ENCODE assay signal across 8 mouse cellular contexts in the genomic region with DNA sequence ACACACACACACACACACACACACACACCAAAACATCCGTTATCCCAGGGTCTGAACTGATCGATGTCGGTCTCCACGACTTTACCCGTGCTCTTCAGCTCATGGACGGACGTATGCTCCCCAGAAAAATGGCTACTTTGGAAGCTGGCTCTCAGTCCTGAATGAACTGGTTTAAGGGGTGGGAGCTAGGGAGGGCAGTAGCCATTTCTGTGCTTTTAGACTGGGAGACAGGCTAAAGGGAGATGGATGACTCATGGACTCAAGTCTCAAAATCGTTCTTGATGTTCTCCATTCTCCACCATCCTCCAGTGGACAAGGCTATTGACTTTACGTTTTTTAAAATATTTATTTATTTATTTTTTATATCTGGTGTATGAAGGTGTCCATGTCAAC. TPM values are rescaled to one million over a fixed set of nuclear protein-coding genes. Genes with fewer than 3 reads are reported as not detected.
DNase-seq lines count a peak whose midpoint lies in the region; ATAC-seq and TF ChIP-seq lines count a peak whose summit lies in the region.

No protein-coding gene starts in this region.

- H3K27me3 ChIP-seq in lung, embryonic 16.5 days (ENCODE audit: control insufficient read depth, insufficient read depth, low read depth, low read length) = peaks cover 57% of the 10 kb centered on the region
- peaks cover 80% of the 10 kb centered on the region for H3K27me3 ChIP-seq in embryonic facial prominence, embryonic 13.5 days
- peaks cover 33% of the 10 kb centered on the region for H3K27me3 ChIP-seq in intestine, embryonic 15.5 days (replicated peaks)

- H3K36me3 ChIP-seq in lung, embryonic 16.5 days (ENCODE audit: control insufficient read depth, insufficient read depth, low read length) = no peaks in the 10 kb centered on the region
- no peaks in the 10 kb centered on the region for H3K36me3 ChIP-seq in embryonic facial prominence, embryonic 13.5 days
- no peaks in the 10 kb centered on the region for H3K36me3 ChIP-seq in intestine, embryonic 15.5 days

- peak overlapping the region; percentile 65 for H3K4me3 ChIP-seq in lung, embryonic 16.5 days (ENCODE audit: low read length)
- peak overlapping the region; percentile 60 for H3K4me3 ChIP-seq in embryonic facial prominence, embryonic 13.5 days
- H3K4me3 ChIP-seq in intestine, embryonic 15.5 days (replicated peaks) = peak overlapping the region; percentile 66
- peak overlapping the region; percentile 78 for H3K4me3 ChIP-seq in olfactory bulb, adult 2 months (ENCODE audit: insufficient read depth, low read depth, low read length)

- H3K4me2 ChIP-seq in lung, embryonic 16.5 days (ENCODE audit: low read depth, low read length) = peak overlapping the region; percentile 98
- peak overlapping the region; percentile 97 for H3K4me2 ChIP-seq in embryonic facial prominence, embryonic 13.5 days
- peak overlapping the region; percentile 99 for H3K4me2 ChIP-seq in intestine, embryonic 15.5 days (replicated peaks)

- no peak for ATAC-seq in lung, embryonic 16.5 days (ENCODE audit: low read depth)
- no peak for ATAC-seq in embryonic facial prominence, embryonic 13.5 days (ENCODE audit: insufficient number of reproducible peaks, insufficient read depth, low FRiP score, low TSS enrichment, low read depth)
- ATAC-seq in intestine, embryonic 15.5 days = no peak
- ATAC-seq in megakaryocyte-erythroid progenitor cell, adult 5-6 weeks (replicated peaks; ENCODE audit: low FRiP score, low TSS enrichment, poor library complexity, severe bottlenecking) = no peak

- no peak for TF ChIP-seq CTCF in olfactory bulb, adult 2 months (IDR thresholded peaks at IDR 0.05; ENCODE audit: insufficient read depth, low read depth, low read length)

- DNase-seq in lung, postnatal 36 days = no peak
- DNase-seq in spleen, adult 12 weeks (ENCODE audit: low spot score) = no peak
- no peak for DNase-seq in left cerebral cortex, postnatal 10 days (ENCODE audit: extremely low spot score in 1 of 2, low spot score in 2 of 2)

- H3K9me3 ChIP-seq in lung, embryonic 16.5 days (ENCODE audit: control insufficient read depth, low read length) = no peaks in the 10 kb centered on the region
- H3K9me3 ChIP-seq in embryonic facial prominence, embryonic 13.5 days = no peaks in the 10 kb centered on the region
- H3K9me3 ChIP-seq in intestine, embryonic 15.5 days = no peaks in the 10 kb centered on the region

- TF ChIP-seq POLR2A in olfactory bulb, adult 2 months (IDR thresholded peaks at IDR 0.05; ENCODE audit: insufficient read depth, low read depth, low read length) = no peak

- H3K27ac ChIP-seq in lung, embryonic 16.5 days (ENCODE audit: low read length) = no peak overlapping the region
- no peak overlapping the region for H3K27ac ChIP-seq in embryonic facial prominence, embryonic 13.5 days
- no peak overlapping the region for H3K27ac ChIP-seq in intestine, embryonic 15.5 days
- H3K27ac ChIP-seq in olfactory bulb, adult 2 months (ENCODE audit: insufficient read depth, low read depth, low read length) = peak overlapping the region; percentile 60

- peak overlapping the region; percentile 73; the same call in 1 of the 2 replicates for H3K9ac ChIP-seq in lung, embryonic 16.5 days (ENCODE audit: low read length)
- no peak overlapping the region for H3K9ac ChIP-seq in embryonic facial prominence, embryonic 13.5 days
- H3K9ac ChIP-seq in intestine, embryonic 15.5 days = no peak overlapping the region; the same call in 1 of the 2 replicates

- intact Hi-C loops in left cerebral cortex, postnatal 10 days (cut with DNase I) = no loop called here

- no peaks in the 10 kb centered on the region; the same call in 1 of the 2 replicates for H3K4me1 ChIP-seq in lung, embryonic 16.5 days (replicated peaks; ENCODE audit: control insufficient read depth, insufficient read depth, low read length)
- peaks cover 30% of the 10 kb centered on the region for H3K4me1 ChIP-seq in embryonic facial prominence, embryonic 13.5 days
- H3K4me1 ChIP-seq in intestine, embryonic 15.5 days (replicated peaks) = peaks cover 22% of the 10 kb centered on the region
- peaks cover 28% of the 10 kb centered on the region for H3K4me1 ChIP-seq in olfactory bulb, adult 2 months (ENCODE audit: control insufficient read depth, insufficient read depth, low read length)

- whole genome bisulfite sequencing in lung, embryonic 16.5 days = 15% methylated on average over 9 of the region's 9 CpGs
- 23% methylated on average over 9 of the region's 9 CpGs for WGBS in embryonic facial prominence, embryonic 13.5 days
- WGBS in intestine, embryonic 15.5 days = 18% methylated on average over 9 of the region's 9 CpGs
- 9% methylated on average over 9 of the region's 9 CpGs for WGBS in olfactory bulb, adult 2 months

RNA-seq across cellular contexts. Expression of a gene that starts 0.9 kb away (rescaled TPM):
- polyA plus RNA-seq in lung, embryonic 16.5 days (2015; fragmentation: Nextera tagmentation; extraction: Ambion mirVana) = 19.2 and 19.7 TPM in 2 replicates
- 5.9 and 7.6 TPM in 2 replicates for polyA plus RNA-seq in embryonic facial prominence, embryonic 13.5 days (2015; fragmentation: Nextera tagmentation; extraction: Ambion mirVana)
- 13.9 and 15.5 TPM in 2 replicates for polyA plus RNA-seq in intestine, embryonic 15.5 days (2015; fragmentation: Nextera tagmentation; extraction: Ambion mirVana)
- polyA plus RNA-seq in olfactory bulb, adult 2 months (2012; ENCODE audit: insufficient read depth, insufficient read length, low replicate concordance, missing spikeins) = not detected in 2 replicates
- total RNA-seq in megakaryocyte-erythroid progenitor cell, adult 5-6 weeks (2014; fragmentation: Nextera tagmentation) = not detected in 2 replicates
- not detected in 2 replicates for total RNA-seq in megakaryocyte-erythroid progenitor cell, adult 5-6 weeks (2017)
- total RNA-seq in left cerebral cortex, postnatal 10 days (2021) = 100 to 1,000 TPM; 109 to 139 TPM

RNA-seq across cellular contexts. Expression of a gene that starts 22.6 kb away (rescaled TPM):
- polyA plus RNA-seq in lung, embryonic 16.5 days (2015; fragmentation: Nextera tagmentation; extraction: Ambion mirVana) = not detected in 2 replicates
- 1.2 TPM in 1 of 2 replicates, not detected in the other for polyA plus RNA-seq in embryonic facial prominence, embryonic 13.5 days (2015; fragmentation: Nextera tagmentation; extraction: Ambion mirVana)
- polyA plus RNA-seq in intestine, embryonic 15.5 days (2015; fragmentation: Nextera tagmentation; extraction: Ambion mirVana) = 2.1 and 2.4 TPM in 2 replicates
- not detected in 2 replicates for polyA plus RNA-seq in olfactory bulb, adult 2 months (2012; ENCODE audit: insufficient read depth, insufficient read length, low replicate concordance, missing spikeins)
- total RNA-seq in megakaryocyte-erythroid progenitor cell, adult 5-6 weeks (2014; fragmentation: Nextera tagmentation) = not detected in 2 replicates
- total RNA-seq in megakaryocyte-erythroid progenitor cell, adult 5-6 weeks (2017) = not detected in 2 replicates
- not detected for total RNA-seq in left cerebral cortex, postnatal 10 days (2021)

RNA-seq across cellular contexts. Expression of a gene that starts 37.1 kb away (rescaled TPM):
- polyA plus RNA-seq in lung, embryonic 16.5 days (2015; fragmentation: Nextera tagmentation; extraction: Ambion mirVana) = 1,740 and 1,854 TPM in 2 replicates
- polyA plus RNA-seq in embryonic facial prominence, embryonic 13.5 days (2015; fragmentation: Nextera tagmentation; extraction: Ambion mirVana) = 1,424 and 1,667 TPM in 2 replicates
- 1,793 and 1,952 TPM in 2 replicates for polyA plus RNA-seq in intestine, embryonic 15.5 days (2015; fragmentation: Nextera tagmentation; extraction: Ambion mirVana)
- not detected in 2 replicates for polyA plus RNA-seq in olfactory bulb, adult 2 months (2012; ENCODE audit: insufficient read depth, insufficient read length, low replicate concordance, missing spikeins)
- total RNA-seq in megakaryocyte-erythroid progenitor cell, adult 5-6 weeks (2014; fragmentation: Nextera tagmentation) = 1,051 and 1,260 TPM in 2 replicates
- total RNA-seq in megakaryocyte-erythroid progenitor cell, adult 5-6 weeks (2017) = 170 and 204 TPM in 2 replicates
- total RNA-seq in left cerebral cortex, postnatal 10 days (2021) = 100 to 1,000 TPM; 770 to 774 TPM

RNA-seq across cellular contexts. Expression of a gene that starts 40.7 kb away (rescaled TPM):
- 165 and 167 TPM in 2 replicates for polyA plus RNA-seq in lung, embryonic 16.5 days (2015; fragmentation: Nextera tagmentation; extraction: Ambion mirVana)
- polyA plus RNA-seq in embryonic facial prominence, embryonic 13.5 days (2015; fragmentation: Nextera tagmentation; extraction: Ambion mirVana) = 104 TPM in 2 replicates
- polyA plus RNA-seq in intestine, embryonic 15.5 days (2015; fragmentation: Nextera tagmentation; extraction: Ambion mirVana) = 133 and 139 TPM in 2 replicates
- not detected in 2 replicates for polyA plus RNA-seq in olfactory bulb, adult 2 months (2012; ENCODE audit: insufficient read depth, insufficient read length, low replicate concordance, missing spikeins)
- total RNA-seq in megakaryocyte-erythroid progenitor cell, adult 5-6 weeks (2014; fragmentation: Nextera tagmentation) = 0.40 and 0.81 TPM in 2 replicates
- total RNA-seq in megakaryocyte-erythroid progenitor cell, adult 5-6 weeks (2017) = 0.52 and 0.80 TPM in 2 replicates
- 10 to 100 TPM; 46.3 to 49.9 TPM for total RNA-seq in left cerebral cortex, postnatal 10 days (2021)

RNA-seq across cellular contexts. Expression of a gene that starts 57.8 kb away (rescaled TPM):
- 68.3 and 68.8 TPM in 2 replicates for polyA plus RNA-seq in lung, embryonic 16.5 days (2015; fragmentation: Nextera tagmentation; extraction: Ambion mirVana)
- polyA plus RNA-seq in embryonic facial prominence, embryonic 13.5 days (2015; fragmentation: Nextera tagmentation; extraction: Ambion mirVana) = 52.2 and 57.2 TPM in 2 replicates
- polyA plus RNA-seq in intestine, embryonic 15.5 days (2015; fragmentation: Nextera tagmentation; extraction: Ambion mirVana) = 44.1 and 45.4 TPM in 2 replicates
- polyA plus RNA-seq in olfactory bulb, adult 2 months (2012; ENCODE audit: insufficient read depth, insufficient read length, low replicate concordance, missing spikeins) = not detected in 2 replicates
- 1.0 TPM in 1 of 2 replicates, not detected in the other for total RNA-seq in megakaryocyte-erythroid progenitor cell, adult 5-6 weeks (2014; fragmentation: Nextera tagmentation)
- total RNA-seq in megakaryocyte-erythroid progenitor cell, adult 5-6 weeks (2017) = 0.08 and 0.33 TPM in 2 replicates
- 1 to 10 TPM; 6.7 to 7.1 TPM for total RNA-seq in left cerebral cortex, postnatal 10 days (2021)

Comparison
In these comparisons a context has a peak if more than half of its experiments do, and no peak if none do; other contexts are left out.
1. RNA of a gene that starts 0.9 kb away (polyA plus RNA-seq): not detected in olfactory bulb, adult 2 months; 19.2 to 19.7 TPM in lung, embryonic 16.5 days, 13.9 to 15.5 TPM in intestine, embryonic 15.5 days and 5.9 to 7.6 TPM in embryonic facial prominence, embryonic 13.5 days; every median in the first group is over 10 times any median in the second.
2. Peak in every context shown above with its lines, with median percentiles within 50 percentile points of each other: H3K4me2 ChIP-seq and H3K4me3 ChIP-seq.